Mouse (Mus musculus) kidney, adult 2 months (tissue): ENCODE data around the gene Poldip2.

Experiments
- CTCF ChIP-seq: fragments of 200-500 bp; conservative IDR thresholded peaks from 2 replicates; pipeline ENCODE4 v1.5.1; 2011; ENCODE audit warnings: low read depth, mild to moderate bottlenecking, control low read depth, low read length, moderate library complexity, mixed read lengths; ENCODE audit not compliant: insufficient read depth, insufficient read length
- POLR2A ChIP-seq: fragments of 200-500 bp; IDR thresholded peaks from one replicate; pipeline ENCODE4 v1.6.1; 2011; ENCODE audit warnings: low read depth, low read length, control low read depth

- TF ChIP-seq CTCF (no peak), POLR2A (no peak)
Observed at GRCm38 (mm10) chr11:78475289-78475688, 36.7 kb upstream of the Poldip2 start.
